In the genomic region with DNA sequence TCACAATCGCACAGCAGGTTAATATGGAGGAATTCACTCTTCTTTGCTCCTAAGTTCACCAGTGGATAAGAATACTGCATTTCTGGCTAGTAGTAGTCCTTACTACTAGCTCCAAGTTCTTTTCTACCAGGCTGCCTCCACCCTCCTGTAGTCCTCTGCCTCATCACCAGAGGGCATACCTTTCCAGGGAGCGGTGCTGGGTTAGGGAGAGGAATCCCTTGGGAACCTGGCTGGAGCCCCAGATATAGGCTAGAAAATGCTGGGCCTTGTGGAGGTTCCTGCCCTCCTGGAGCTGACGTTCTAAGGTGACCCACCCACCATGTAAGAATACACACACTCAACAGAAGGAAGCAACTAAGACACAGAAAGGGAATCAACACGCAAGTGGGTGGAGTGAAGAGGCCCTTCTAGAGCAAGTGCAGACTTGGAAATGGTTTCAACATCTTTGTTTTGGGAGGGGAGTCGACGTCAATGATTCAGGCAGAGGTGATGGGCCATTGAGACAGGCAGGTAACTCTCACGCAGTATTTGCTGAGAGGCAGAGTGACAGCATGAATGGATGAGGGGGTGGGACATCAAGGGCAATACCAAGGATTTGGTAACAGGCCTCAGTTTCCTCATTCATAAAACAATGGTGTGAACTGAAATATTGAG, we compare ENCODE assay signal across 9 mouse cellular contexts. TPM values are rescaled to one million over a fixed set of nuclear protein-coding genes. Genes with fewer than 3 reads are reported as not detected.
DNase-seq lines count a peak whose midpoint lies in the region; ATAC-seq and TF ChIP-seq lines count a peak whose summit lies in the region.
"Had no signal": no experiment of that assay in that cellular context is flagged by ENCODE, and none has a peak within 500 bp of the region (broad histone marks: within the 10 kb centered on the region; RNA-seq: fewer than 3 reads in every experiment).

No protein-coding gene starts in this region.

- TF ChIP-seq EP300 in ES-Bruce4 (IDR thresholded peaks at IDR 0.05; ENCODE audit: insufficient read depth, low read depth, low read length) = no peak

- H3K27me3 ChIP-seq in hindbrain, postnatal 0 days (ENCODE audit: insufficient read depth, low read length) = no peaks in the 10 kb centered on the region
- no peaks in the 10 kb centered on the region for H3K27me3 ChIP-seq in hindbrain, embryonic 16.5 days (replicated peaks; ENCODE audit: control insufficient read depth, insufficient read depth, low read length)
- no peaks in the 10 kb centered on the region for H3K27me3 ChIP-seq in ES-Bruce4 (ENCODE audit: control insufficient read depth, insufficient read depth, low read length, poor library complexity, severe bottlenecking)
- no peaks in the 10 kb centered on the region for H3K27me3 ChIP-seq in forebrain, embryonic 10.5 days (ENCODE audit: poor library complexity, severe bottlenecking)
- H3K27me3 ChIP-seq: hindbrain, embryonic 15.5 days had no signal

- TF ChIP-seq POLR2A in ES-Bruce4 (IDR thresholded peaks at IDR 0.05; ENCODE audit: insufficient read depth, low read length) = no peak
- TF ChIP-seq POLR2A in bone marrow macrophage, adult 2 months (IDR thresholded peaks at IDR 0.05; ENCODE audit: borderline replicate concordance, low read depth, low read length) = no peak

- peak; percentile 40 for DNase-seq in hindbrain, postnatal 0 days (ENCODE audit: low spot score)
- DNase-seq in lung, adult 18-20 months = peak; percentile 67 to 77
- DNase-seq in spleen, postnatal 36 days (ENCODE audit: low spot score in 2 of 2) = no peak
- DNase-seq in B cell, adult 2 months = no peak
- DNase-seq in forebrain, embryonic 10.5 days (ENCODE audit: extremely low spot score, low spot score) = no peak

- H3K9ac ChIP-seq in hindbrain, postnatal 0 days (replicated peaks; ENCODE audit: low read length) = no peak overlapping the region
- H3K9ac ChIP-seq in hindbrain, embryonic 16.5 days (ENCODE audit: low read depth, low read length) = no peak overlapping the region
- no peak overlapping the region for H3K9ac ChIP-seq in ES-Bruce4 (ENCODE audit: low read depth, poor library complexity, severe bottlenecking)
- H3K9ac ChIP-seq: hindbrain, embryonic 15.5 days had no signal

- peak; percentile 63 for TF ChIP-seq CTCF in hindbrain, postnatal 0 days (IDR thresholded peaks at IDR 0.05; ENCODE audit: low read depth)
- TF ChIP-seq CTCF in ES-Bruce4 (IDR thresholded peaks at IDR 0.05; ENCODE audit: low read depth, low read length) = peak; percentile 50
- TF ChIP-seq CTCF in bone marrow macrophage, adult 2 months (IDR thresholded peaks at IDR 0.05; ENCODE audit: low read depth, low read length) = peak; percentile 86

- ATAC-seq in hindbrain, postnatal 0 days = no peak
- ATAC-seq in hindbrain, embryonic 16.5 days = no peak

- H3K4me3 ChIP-seq in hindbrain, postnatal 0 days (ENCODE audit: low read length) = no peak overlapping the region
- no peak overlapping the region for H3K4me3 ChIP-seq in hindbrain, embryonic 16.5 days (ENCODE audit: low read length)
- no peak overlapping the region for H3K4me3 ChIP-seq in ES-Bruce4 (ENCODE audit: low read depth, low read length)
- H3K4me3 ChIP-seq in bone marrow macrophage, adult 2 months (ENCODE audit: insufficient read depth, low read length) = no peak overlapping the region
- no peak overlapping the region for H3K4me3 ChIP-seq in forebrain, embryonic 10.5 days
- H3K4me3 ChIP-seq: hindbrain, embryonic 15.5 days had no signal

- no peaks in the 10 kb centered on the region for H3K36me3 ChIP-seq in hindbrain, postnatal 0 days (ENCODE audit: insufficient read depth, low read length)
- no peaks in the 10 kb centered on the region for H3K36me3 ChIP-seq in hindbrain, embryonic 16.5 days (ENCODE audit: control insufficient read depth, insufficient read depth, low read length)
- no peaks in the 10 kb centered on the region for H3K36me3 ChIP-seq in ES-Bruce4 (ENCODE audit: control insufficient read depth, insufficient read depth, low read length, poor library complexity, severe bottlenecking)
- H3K36me3 ChIP-seq in forebrain, embryonic 10.5 days (replicated peaks) = no peaks in the 10 kb centered on the region
- H3K36me3 ChIP-seq: hindbrain, embryonic 15.5 days had no signal

- WGBS in hindbrain, postnatal 0 days = 78% methylated on average over 7 of the region's 7 CpGs
- WGBS in hindbrain, embryonic 16.5 days = 79% methylated on average over 7 of the region's 7 CpGs
- WGBS in forebrain, embryonic 10.5 days = 81% methylated on average over 7 of the region's 7 CpGs

- peaks cover 18% of the 10 kb centered on the region for H3K4me1 ChIP-seq in hindbrain, postnatal 0 days (ENCODE audit: insufficient read depth, low read length)
- H3K4me1 ChIP-seq in hindbrain, embryonic 16.5 days (ENCODE audit: control insufficient read depth, insufficient read depth, low read depth, low read length) = peaks cover 24% of the 10 kb centered on the region
- H3K4me1 ChIP-seq in ES-Bruce4 (ENCODE audit: control insufficient read depth, insufficient read depth, low read length) = no peaks in the 10 kb centered on the region
- H3K4me1 ChIP-seq in bone marrow macrophage, adult 2 months (ENCODE audit: control insufficient read depth, insufficient read depth, low read length) = peaks cover 19% of the 10 kb centered on the region
- H3K4me1 ChIP-seq in forebrain, embryonic 10.5 days = peaks cover 38% of the 10 kb centered on the region

- no peak overlapping the region for H3K4me2 ChIP-seq in hindbrain, postnatal 0 days (ENCODE audit: low read depth, low read length)
- H3K4me2 ChIP-seq in hindbrain, embryonic 16.5 days (ENCODE audit: low read length) = no peak overlapping the region

- H3K27ac ChIP-seq in hindbrain, postnatal 0 days = no peak overlapping the region
- H3K27ac ChIP-seq in hindbrain, embryonic 16.5 days (ENCODE audit: low read depth, low read length) = no peak overlapping the region
- H3K27ac ChIP-seq in ES-Bruce4 (ENCODE audit: insufficient read depth, low read length) = no peak overlapping the region
- H3K27ac ChIP-seq in bone marrow macrophage, adult 2 months (ENCODE audit: insufficient read depth, low read depth, low read length) = no peak overlapping the region
- H3K27ac ChIP-seq in forebrain, embryonic 10.5 days = no peak overlapping the region
- H3K27ac ChIP-seq: hindbrain, embryonic 15.5 days had no signal

- H3K9me3 ChIP-seq in hindbrain, postnatal 0 days (ENCODE audit: low read length) = no peaks in the 10 kb centered on the region
- no peaks in the 10 kb centered on the region for H3K9me3 ChIP-seq in hindbrain, embryonic 16.5 days (ENCODE audit: control insufficient read depth, low read length)
- H3K9me3 ChIP-seq in ES-Bruce4 (replicated peaks; ENCODE audit: control insufficient read depth, insufficient read depth, low read length, poor library complexity, severe bottlenecking) = no peaks in the 10 kb centered on the region
- no peaks in the 10 kb centered on the region for H3K9me3 ChIP-seq in forebrain, embryonic 10.5 days
- H3K9me3 ChIP-seq: hindbrain, embryonic 15.5 days had no signal

RNA-seq across cellular contexts. Expression of a gene that starts 2.4 kb away (rescaled TPM):
- total RNA-seq in hindbrain, postnatal 0 days (2014; rRNA removed) = 48.2 and 51.2 TPM in 2 replicates
- polyA plus RNA-seq in hindbrain, postnatal 0 days (2015; fragmentation: Nextera tagmentation; extraction: Ambion mirVana) = 23.3 and 25.1 TPM in 2 replicates
- polyA plus RNA-seq in hindbrain, embryonic 16.5 days (2015; fragmentation: Nextera tagmentation; extraction: Ambion mirVana) = 25.3 and 30.5 TPM in 2 replicates
- 15.3 and 16.1 TPM in 2 replicates for polyA plus RNA-seq in ES-Bruce4 (2011; ENCODE audit: insufficient read depth, insufficient read length, low read depth, missing spikeins)
- polyA plus RNA-seq in bone marrow macrophage, adult 2 months (2012; ENCODE audit: insufficient read depth, insufficient read length, missing spikeins) = 38.4 and 42.5 TPM in 2 replicates
- polyA plus RNA-seq in forebrain, embryonic 10.5 days (2016; fragmentation: Nextera tagmentation; extraction: Ambion mirVana) = 26.2 and 28.8 TPM in 2 replicates

RNA-seq across cellular contexts. Expression of a gene that starts 18.9 kb away (rescaled TPM):
- 6.3 and 8.4 TPM in 2 replicates for total RNA-seq in hindbrain, postnatal 0 days (2014; rRNA removed)
- 1.6 TPM in 2 replicates for polyA plus RNA-seq in hindbrain, postnatal 0 days (2015; fragmentation: Nextera tagmentation; extraction: Ambion mirVana)
- polyA plus RNA-seq in hindbrain, embryonic 16.5 days (2015; fragmentation: Nextera tagmentation; extraction: Ambion mirVana) = 1.6 TPM in 2 replicates
- polyA plus RNA-seq in ES-Bruce4 (2011; ENCODE audit: insufficient read depth, insufficient read length, low read depth, missing spikeins) = 0.37 and 0.38 TPM in 2 replicates
- 79.0 and 88.6 TPM in 2 replicates for polyA plus RNA-seq in bone marrow macrophage, adult 2 months (2012; ENCODE audit: insufficient read depth, insufficient read length, missing spikeins)
- polyA plus RNA-seq in forebrain, embryonic 10.5 days (2016; fragmentation: Nextera tagmentation; extraction: Ambion mirVana) = 0.90 and 1.1 TPM in 2 replicates

Comparison
In these comparisons a context has a peak if more than half of its experiments do, and no peak if none do; other contexts are left out.
1. DNase-seq: peak in hindbrain, postnatal 0 days (single experiment) and lung, adult 18-20 months (2 of 2); none in spleen, postnatal 36 days (0 of 2), B cell, adult 2 months (0 of 2) and forebrain, embryonic 10.5 days (single experiment).
2. RNA of a gene that starts 18.9 kb away (polyA plus RNA-seq): 79.0 to 88.6 TPM in bone marrow macrophage, adult 2 months; 1.6 TPM in hindbrain, embryonic 16.5 days, 1.6 TPM in hindbrain, postnatal 0 days, 0.90 to 1.1 TPM in forebrain, embryonic 10.5 days and 0.37 to 0.38 TPM in ES-Bruce4; every median in the first group is over 10 times any median in the second.
3. Peak in every context shown above with its lines, with median percentiles within 50 percentile points of each other: CTCF ChIP-seq.